Mouse (Mus musculus) liver, embryonic 14.5 days (tissue): ENCODE measurements at regions not wholly inside any gene's neighbourhood (a gene's known extent, or its start where the extent isn't known, plus 50 kb on each side); places are given as distances from the start of the nearest gene placed in this dataset.

Source experiments
- CTCF ChIP-seq: IDR thresholded peaks from 2 replicates; pipeline ENCODE4 v1.5.1; 2016; ENCODE audit warnings: antibody characterized with exemption, low read depth, control low read depth
- EP300 ChIP-seq: IDR thresholded peaks from 2 replicates; pipeline ENCODE4 v1.6.1; 2016; ENCODE audit warnings: antibody characterized with exemption, low read depth

DNA sequence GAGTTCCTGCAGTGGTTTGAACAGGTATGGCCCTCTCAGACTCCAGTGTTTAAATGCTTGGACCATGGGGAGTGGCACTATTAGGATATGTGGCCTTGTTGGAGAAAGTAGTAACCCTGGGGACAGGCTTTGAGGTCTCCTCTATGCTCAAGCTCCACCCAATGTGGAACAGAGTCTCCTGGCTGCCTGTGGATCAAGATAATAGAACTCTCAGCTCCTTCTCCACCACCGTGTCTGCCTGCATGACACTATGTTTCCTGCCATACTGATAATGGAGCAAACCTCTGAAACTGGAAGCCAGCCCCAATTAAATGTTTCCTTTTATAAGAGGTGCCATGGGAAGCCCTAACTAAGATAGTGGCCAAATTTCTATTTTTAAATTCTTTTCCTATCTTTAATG lies 252.2 kb downstream of the Sox4 start:
- TF ChIP-seq CTCF (no peak), EP300 (no peak)
